Mouse (Mus musculus): ENCODE measurements around the gene Praf2. TPM values are rescaled to one million over a fixed set of nuclear protein-coding genes. Genes with fewer than 3 reads are reported as not detected.
"Not testable (repeated sequence)": the region's sequence is repeated elsewhere in the genome, so short reads cannot be mapped to it uniquely, and the experiment has no call there.

The Praf2 gene
- polyA plus RNA-seq, 1 experiment from 2014 or later, result 85.5 TPM

GRCm38 (mm10) chrX:7696520-7696919, 31.7 kb upstream of the Praf2 start:
- Histone ChIP-seq H3K9me3 (ENCODE audit: control insufficient read depth, low read length) (no peaks in the 10 kb centered on the region), H3K4me3 (ENCODE audit: low read depth, low read length) (peak overlapping the region; percentile 50; the same call in 1 of the 2 replicates), H3K27ac (replicated peaks; ENCODE audit: low read depth, low read length) (no peak overlapping the region), H3K27me3 (replicated peaks; ENCODE audit: control insufficient read depth, insufficient read depth, low read length) (no peaks in the 10 kb centered on the region), H3K9ac (ENCODE audit: low read depth, low read length) (no peak overlapping the region), H3K4me2 (ENCODE audit: low read depth, low read length) (peak overlapping the region; percentile 46), H3K4me1 (ENCODE audit: control insufficient read depth, insufficient read depth, low read length) (no peaks in the 10 kb centered on the region), H3K36me3 (ENCODE audit: control insufficient read depth, insufficient read depth, low read length) (no peaks in the 10 kb centered on the region)
- WGBS, result 47% methylated on average over 6 of the region's 6 CpGs
- DNase-seq (ENCODE audit: low spot score), result no peak
- ATAC-seq (ENCODE audit: low read depth), result peak; percentile 8; the same call in 1 of the 2 replicates

- 21% methylated on average over 33 of the region's 33 CpGs for WGBS
- Histone ChIP-seq H3K27me3 (replicated peaks; ENCODE audit: control insufficient read depth, insufficient read depth, low read length) (no peaks in the 10 kb centered on the region), H3K36me3 (ENCODE audit: control insufficient read depth, insufficient read depth, low read length) (no peaks in the 10 kb centered on the region), H3K4me3 (ENCODE audit: low read depth, low read length) (peak within 1 kb of the TSS; percentile 50), H3K9me3 (ENCODE audit: control insufficient read depth, low read length) (no peaks in the 10 kb centered on the region), H3K4me2 (ENCODE audit: low read depth, low read length) (peak within 1 kb of the TSS; percentile 52), H3K27ac (replicated peaks; ENCODE audit: low read depth, low read length) (no peak within 1 kb of the TSS), H3K4me1 (ENCODE audit: control insufficient read depth, insufficient read depth, low read length) (no peaks in the 10 kb centered on the region), H3K9ac (ENCODE audit: low read depth, low read length) (peak within 1 kb of the TSS; percentile 61)
- ATAC-seq (ENCODE audit: low read depth) (peak; percentile 96), DNase-seq (ENCODE audit: low spot score) (peak; percentile 97)
Measured at GRCm38 (mm10) chrX:7696954-7697381, 31.3 kb upstream of the Praf2 start, which contains the start of gene Gpkow. Gene Gpkow (plus strand): TSS chrX:7697131.

GRCm38 (mm10) chrX:7713764-7714134, 14.5 kb upstream of the Praf2 start:
- H3K4me2 ChIP-seq (ENCODE audit: low read depth, low read length), result peak overlapping the region; percentile 50
- not testable (repeated sequence) for H3K4me1 ChIP-seq (ENCODE audit: control insufficient read depth, insufficient read depth, low read length); H3K9me3 ChIP-seq (ENCODE audit: control insufficient read depth, low read length); H3K27ac ChIP-seq (replicated peaks; ENCODE audit: low read depth, low read length); ATAC-seq (ENCODE audit: low read depth); H3K27me3 ChIP-seq (replicated peaks; ENCODE audit: control insufficient read depth, insufficient read depth, low read length); DNase-seq (ENCODE audit: low spot score); H3K36me3 ChIP-seq (ENCODE audit: control insufficient read depth, insufficient read depth, low read length)
- H3K9ac ChIP-seq (ENCODE audit: low read depth, low read length), result peak overlapping the region; percentile 46
- peak overlapping the region; percentile 37 for H3K4me3 ChIP-seq (ENCODE audit: low read depth, low read length)
- 27% methylated on average over 5 of the region's 12 CpGs for WGBS

GRCm38 (mm10) chrX:7714135-7714899, 13.9 kb upstream of the Praf2 start, which contains the start of gene Wdr45:
Gene Wdr45 (plus strand): TSS chrX:7714333.
- not testable (repeated sequence) for H3K27me3 ChIP-seq (replicated peaks; ENCODE audit: control insufficient read depth, insufficient read depth, low read length); H3K36me3 ChIP-seq (ENCODE audit: control insufficient read depth, insufficient read depth, low read length); H3K27ac ChIP-seq (replicated peaks; ENCODE audit: low read depth, low read length); H3K9me3 ChIP-seq (ENCODE audit: control insufficient read depth, low read length); H3K4me1 ChIP-seq (ENCODE audit: control insufficient read depth, insufficient read depth, low read length)
- peak within 1 kb of the TSS; percentile 46 for H3K9ac ChIP-seq (ENCODE audit: low read depth, low read length)
- WGBS, result 22% methylated on average over 18 of the region's 60 CpGs
- ATAC-seq (ENCODE audit: low read depth), result peak; percentile 97
- peak; percentile 97 for DNase-seq (ENCODE audit: low spot score)
- H3K4me2 ChIP-seq (ENCODE audit: low read depth, low read length), result peak within 1 kb of the TSS; percentile 50
- peak within 1 kb of the TSS; percentile 37 for H3K4me3 ChIP-seq (ENCODE audit: low read depth, low read length)

GRCm38 (mm10) chrX:7716058-7716457, 12.2 kb upstream of the Praf2 start:
- H3K27ac ChIP-seq (replicated peaks; ENCODE audit: low read depth, low read length); H3K9me3 ChIP-seq (ENCODE audit: control insufficient read depth, low read length); DNase-seq (ENCODE audit: low spot score); H3K27me3 ChIP-seq (replicated peaks; ENCODE audit: control insufficient read depth, insufficient read depth, low read length); H3K4me2 ChIP-seq (ENCODE audit: low read depth, low read length); H3K36me3 ChIP-seq (ENCODE audit: control insufficient read depth, insufficient read depth, low read length); H3K9ac ChIP-seq (ENCODE audit: low read depth, low read length); ATAC-seq (ENCODE audit: low read depth); H3K4me1 ChIP-seq (ENCODE audit: control insufficient read depth, insufficient read depth, low read length); H3K4me3 ChIP-seq (ENCODE audit: low read depth, low read length): not testable (repeated sequence)
- 33% methylated on average over 1 of the region's 1 CpGs for WGBS

- Histone ChIP-seq H3K27ac (replicated peaks; ENCODE audit: low read depth, low read length) (peak within 1 kb of the TSS; percentile 90), H3K9ac (ENCODE audit: low read depth, low read length) (peak within 1 kb of the TSS; percentile 71), H3K9me3 (ENCODE audit: control insufficient read depth, low read length) (no peaks in the 10 kb centered on the region), H3K4me3 (ENCODE audit: low read depth, low read length) (peak within 1 kb of the TSS; percentile 56), H3K36me3 (ENCODE audit: control insufficient read depth, insufficient read depth, low read length) (0 out of 2 replicates have a peak, but pooled peaks cover 5% of the 10 kb centered on the region), H3K27me3 (replicated peaks; ENCODE audit: control insufficient read depth, insufficient read depth, low read length) (no peaks in the 10 kb centered on the region), H3K4me1 (ENCODE audit: control insufficient read depth, insufficient read depth, low read length) (no peaks in the 10 kb centered on the region), H3K4me2 (ENCODE audit: low read depth, low read length) (peak within 1 kb of the TSS; percentile 61)
- DNase-seq (ENCODE audit: low spot score) (peak; percentile 87), ATAC-seq (ENCODE audit: low read depth) (peak; percentile 93)
- WGBS, result 31% methylated on average over 22 of the region's 22 CpGs
Measured at GRCm38 (mm10) chrX:7721514-7722281, 6.5 kb upstream of the Praf2 start, which contains the start of gene Gm45208. Gene Gm45208 (plus strand): TSS chrX:7722245.

- Histone ChIP-seq H3K27me3 (replicated peaks; ENCODE audit: control insufficient read depth, insufficient read depth, low read length) (no peaks in the 10 kb centered on the region), H3K9me3 (ENCODE audit: control insufficient read depth, low read length) (no peaks in the 10 kb centered on the region), H3K27ac (replicated peaks; ENCODE audit: low read depth, low read length) (peak overlapping the region; percentile 90; the same call in 1 of the 2 replicates), H3K9ac (ENCODE audit: low read depth, low read length) (peak overlapping the region; percentile 71), H3K4me2 (ENCODE audit: low read depth, low read length) (peak overlapping the region; percentile 61), H3K4me3 (ENCODE audit: low read depth, low read length) (peak overlapping the region; percentile 56), H3K36me3 (ENCODE audit: control insufficient read depth, insufficient read depth, low read length) (0 out of 2 replicates have a peak, but pooled peaks cover 10% of the 10 kb centered on the region), H3K4me1 (ENCODE audit: control insufficient read depth, insufficient read depth, low read length) (no peaks in the 10 kb centered on the region)
- ATAC-seq (ENCODE audit: low read depth) (0 out of 2 replicates have a peak, but pooled peaks have one; percentile 10), DNase-seq (ENCODE audit: low spot score) (no peak)
- 15% methylated on average over 11 of the region's 11 CpGs for WGBS
Measured at GRCm38 (mm10) chrX:7722282-7722611, 6.0 kb upstream of the Praf2 start.

GRCm38 (mm10) chrX:7722691-7723090, 5.5 kb upstream of the Praf2 start:
- 10% methylated on average over 4 of the region's 4 CpGs for WGBS
- DNase-seq (ENCODE audit: low spot score) (no peak), ATAC-seq (ENCODE audit: low read depth) (no peak)
- 0 out of 2 replicates have a peak, but pooled peaks cover 10% of the 10 kb centered on the region for H3K36me3 ChIP-seq (ENCODE audit: control insufficient read depth, insufficient read depth, low read length)
- no peaks in the 10 kb centered on the region for H3K4me1 ChIP-seq (ENCODE audit: control insufficient read depth, insufficient read depth, low read length)
- H3K27me3 ChIP-seq (replicated peaks; ENCODE audit: control insufficient read depth, insufficient read depth, low read length), result no peaks in the 10 kb centered on the region
- H3K4me2 ChIP-seq (ENCODE audit: low read depth, low read length), result peak overlapping the region; percentile 61
- H3K9ac ChIP-seq (ENCODE audit: low read depth, low read length), result peak overlapping the region; percentile 71
- peak overlapping the region; percentile 56 for H3K4me3 ChIP-seq (ENCODE audit: low read depth, low read length)
- H3K9me3 ChIP-seq (ENCODE audit: control insufficient read depth, low read length), result no peaks in the 10 kb centered on the region
- H3K27ac ChIP-seq (replicated peaks; ENCODE audit: low read depth, low read length), result no peak overlapping the region

Data from embryonic facial prominence, embryonic 14.5 days (tissue).